In the genomic region with DNA sequence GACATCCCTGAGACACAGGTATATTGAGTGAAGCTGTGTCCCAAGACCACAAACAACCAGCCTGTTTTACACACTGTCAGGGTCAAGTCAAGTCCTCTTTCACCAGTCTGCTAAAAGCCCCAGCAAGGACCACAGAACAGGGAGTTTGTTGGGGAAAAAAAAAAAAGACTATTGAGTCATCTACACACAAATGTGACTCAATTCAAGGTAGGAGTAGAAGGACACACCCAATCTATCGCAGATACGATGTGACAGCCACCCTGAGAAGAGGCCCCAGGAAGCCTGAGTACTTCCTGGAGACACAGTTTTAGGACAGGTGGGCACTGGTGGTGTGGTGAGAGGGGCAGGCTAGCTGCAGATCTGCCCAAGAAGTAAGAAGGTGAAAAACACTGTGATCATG, we compare ENCODE assay signal across 28 mouse cellular contexts. TPM values are rescaled to one million over a fixed set of nuclear protein-coding genes. Genes with fewer than 3 reads are reported as not detected.
DNase-seq lines count a peak whose midpoint lies in the region; ATAC-seq and TF ChIP-seq lines count a peak whose summit lies in the region.
"Had no signal": no experiment of that assay in that cellular context is flagged by ENCODE, and none has a peak within 500 bp of the region (broad histone marks: within the 10 kb centered on the region; RNA-seq: fewer than 3 reads in every experiment).

No protein-coding gene starts in this region.

- H3K9ac ChIP-seq in heart, adult 2 months (ENCODE audit: low read depth, low read length): no peak overlapping the region
- H3K9ac ChIP-seq in stomach, postnatal 0 days (ENCODE audit: low read length): no peak overlapping the region
- no peak overlapping the region for H3K9ac ChIP-seq in midbrain, embryonic 13.5 days (replicated peaks)
- H3K9ac ChIP-seq: embryonic facial prominence, embryonic 12.5 days; heart, embryonic 13.5 days; limb, embryonic 12.5 days; liver, embryonic 15.5 days; lung, embryonic 14.5 days; midbrain, embryonic 15.5 days had no signal

- H3K9me3 ChIP-seq in stomach, postnatal 0 days (ENCODE audit: control insufficient read depth, low read length): no peaks in the 10 kb centered on the region
- no peaks in the 10 kb centered on the region for H3K9me3 ChIP-seq in midbrain, embryonic 13.5 days
- H3K9me3 ChIP-seq: embryonic facial prominence, embryonic 12.5 days; forebrain, embryonic 10.5 days; G1E; heart, embryonic 13.5 days; liver, embryonic 15.5 days; midbrain, embryonic 15.5 days had no signal

- WGBS in heart, adult 2 months: 52% methylated on average over 2 of the region's 2 CpGs
- 52% methylated on average over 2 of the region's 2 CpGs for WGBS in stomach, postnatal 0 days
- WGBS in midbrain, embryonic 13.5 days: 91% methylated on average over 2 of the region's 2 CpGs

- H3K4me2 ChIP-seq in stomach, postnatal 0 days (replicated peaks; ENCODE audit: low read depth): no peak overlapping the region
- H3K4me2 ChIP-seq in midbrain, embryonic 13.5 days (replicated peaks): no peak overlapping the region
- H3K4me2 ChIP-seq: embryonic facial prominence, embryonic 12.5 days; heart, embryonic 13.5 days; limb, embryonic 12.5 days; liver, embryonic 15.5 days; lung, embryonic 14.5 days; midbrain, embryonic 15.5 days had no signal

- H3K36me3 ChIP-seq in heart, adult 2 months (ENCODE audit: control insufficient read depth, insufficient read depth, low read length): no peaks in the 10 kb centered on the region
- peaks cover 6% of the 10 kb centered on the region; the same call in 1 of the 2 replicates for H3K36me3 ChIP-seq in stomach, postnatal 0 days (ENCODE audit: control insufficient read depth, insufficient read depth, low read length)
- no peaks in the 10 kb centered on the region for H3K36me3 ChIP-seq in midbrain, embryonic 13.5 days
- H3K36me3 ChIP-seq: midbrain, embryonic 15.5 days had no signal

- peak overlapping the region; percentile 64 for H3K27ac ChIP-seq in heart, adult 2 months
- H3K27ac ChIP-seq in stomach, postnatal 0 days (replicated peaks): 0 out of 2 replicates have a peak overlapping the region, but pooled peaks have one; percentile 53
- H3K27ac ChIP-seq in midbrain, embryonic 13.5 days: no peak overlapping the region
- H3K27ac ChIP-seq: embryonic facial prominence, embryonic 12.5 days; forebrain, embryonic 10.5 days; heart, embryonic 13.5 days; kidney, postnatal 0 days; limb, embryonic 12.5 days; liver, embryonic 15.5 days; midbrain, embryonic 15.5 days had no signal

- TF ChIP-seq CTCF in heart, adult 2 months (IDR thresholded peaks at IDR 0.05): no peak
- TF ChIP-seq CTCF in stomach, postnatal 0 days (IDR thresholded peaks at IDR 0.05; ENCODE audit: low read depth): no peak

- ATAC-seq in CD4-positive, CD25-positive, alpha-beta regulatory T cell, adult 4 months: peak; percentile 57
- ATAC-seq in inflammation-experienced regulatory T-cells, adult 6 months: peak; percentile 27
- peak; percentile 61 for ATAC-seq in stomach, postnatal 0 days (ENCODE audit: low FRiP score, low TSS enrichment)
- ATAC-seq in midbrain, embryonic 13.5 days: no peak
- ATAC-seq: forebrain, embryonic 16.5 days; hindbrain, embryonic 16.5 days; midbrain, embryonic 15.5 days had no signal

- DNase-seq in heart, adult 2 months: no peak
- DNase-seq in heart, postnatal 10 days: no peak
- no peak for DNase-seq in stomach, postnatal 0 days (ENCODE audit: low spot score)
- DNase-seq in spleen, adult 18-20 months: no peak
- DNase-seq: adrenal gland, postnatal 10 days; cerebellum, adult 11 months; cerebellum, adult 9-10 months; cerebellum, postnatal 36 days; kidney, adult 2 months; lung, embryonic 14.5 days; lung, postnatal 14 days; right cerebral cortex, postnatal 25 days; thymus, adult 2 months; thymus, postnatal 36 days had no signal

- H3K27me3 ChIP-seq in heart, adult 2 months (ENCODE audit: control insufficient read depth, insufficient read depth, low read length): no peaks in the 10 kb centered on the region
- H3K27me3 ChIP-seq in stomach, postnatal 0 days (ENCODE audit: control insufficient read depth, insufficient read depth, low read length): no peaks in the 10 kb centered on the region
- H3K27me3 ChIP-seq in midbrain, embryonic 13.5 days: no peaks in the 10 kb centered on the region
- H3K27me3 ChIP-seq: embryonic facial prominence, embryonic 12.5 days; heart, embryonic 13.5 days; limb, embryonic 12.5 days; liver, embryonic 15.5 days; midbrain, embryonic 15.5 days had no signal

- H3K79me2 ChIP-seq in heart, adult 2 months (replicated peaks; ENCODE audit: control insufficient read depth, insufficient read depth, low read length): no peaks in the 10 kb centered on the region

- H3K4me3 ChIP-seq in heart, adult 2 months: no peak overlapping the region
- no peak overlapping the region for H3K4me3 ChIP-seq in stomach, postnatal 0 days (ENCODE audit: low read depth, low read length)
- no peak overlapping the region for H3K4me3 ChIP-seq in midbrain, embryonic 13.5 days (replicated peaks)
- H3K4me3 ChIP-seq: embryonic facial prominence, embryonic 12.5 days; forebrain, embryonic 10.5 days; heart, embryonic 13.5 days; limb, embryonic 12.5 days; liver, embryonic 15.5 days; midbrain, embryonic 15.5 days had no signal

- no peak for TF ChIP-seq EP300 in heart, adult 2 months (IDR thresholded peaks at IDR 0.05; ENCODE audit: insufficient read depth, low read depth, low read length)
- no peak for TF ChIP-seq EP300 in stomach, postnatal 0 days (optimal IDR thresholded peaks at IDR 0.05)

- TF ChIP-seq POLR2A in heart, adult 2 months (IDR thresholded peaks at IDR 0.05; ENCODE audit: insufficient read depth, low read depth, low read length): no peak

- peaks cover 15% of the 10 kb centered on the region for H3K4me1 ChIP-seq in heart, adult 2 months (ENCODE audit: control insufficient read depth, insufficient read depth, low read length)
- H3K4me1 ChIP-seq in stomach, postnatal 0 days (replicated peaks; ENCODE audit: control insufficient read depth, insufficient read depth): no peaks in the 10 kb centered on the region
- H3K4me1 ChIP-seq in midbrain, embryonic 13.5 days (replicated peaks): no peaks in the 10 kb centered on the region
- H3K4me1 ChIP-seq: embryonic facial prominence, embryonic 12.5 days; forebrain, embryonic 10.5 days; midbrain, embryonic 15.5 days had no signal

- intact Hi-C loops in heart, adult 2 months (cut with DNase I): loop anchor here (2.0 kb wide), 1 partner anchor 15 kb away; no protein-coding TSS in a partner anchor
- intact Hi-C loops in heart, postnatal 10 days (cut with DNase I): no loop called here

RNA-seq across cellular contexts. Expression of a gene that starts 21.6 kb away (rescaled TPM):
- total RNA-seq in heart, adult 2 months (2021): 100 to 1,000 TPM; 648 to 774 TPM
- 619 and 842 TPM in 2 replicates for polyA plus RNA-seq in heart, adult 2 months (2012; rRNA removed)
- 100 to 1,000 TPM; 573 to 586 TPM for total RNA-seq in heart, postnatal 10 days (2021)
- polyA plus RNA-seq in CD4-positive, CD25-positive, alpha-beta regulatory T cell, adult 4 months (2017; shearing (Covaris generic)): 10 to 100 TPM; 78.8 to 91.6 TPM
- 10 to 100 TPM; 59.7 to 85.1 (median 81.0) TPM for polyA plus RNA-seq in inflammation-experienced regulatory T-cells, adult 6 months (2017; shearing (Covaris generic))
- polyA plus RNA-seq in stomach, postnatal 0 days (2015; fragmentation: Nextera tagmentation; extraction: Ambion mirVana): 172 and 176 TPM in 2 replicates
- polyA plus RNA-seq in midbrain, embryonic 13.5 days (2015; fragmentation: Nextera tagmentation; extraction: Ambion mirVana): 30.1 and 31.6 TPM in 2 replicates

RNA-seq across cellular contexts. Expression of a gene that starts 52.7 kb away (rescaled TPM):
- 10 to 100 TPM; 32.8 to 40.9 TPM for total RNA-seq in heart, adult 2 months (2021)
- 13.0 and 15.0 TPM in 2 replicates for polyA plus RNA-seq in heart, adult 2 months (2012; rRNA removed)
- 10 to 100 TPM; 28.7 to 29.2 TPM for total RNA-seq in heart, postnatal 10 days (2021)
- 1 to 10 TPM in 1 of 2 experiments, under 1 TPM in 1; 0.97 to 1.3 TPM for polyA plus RNA-seq in CD4-positive, CD25-positive, alpha-beta regulatory T cell, adult 4 months (2017; shearing (Covaris generic))
- polyA plus RNA-seq in inflammation-experienced regulatory T-cells, adult 6 months (2017; shearing (Covaris generic)): 1 to 10 TPM in 2 of 3 experiments, under 1 TPM in 1; 0.68 to 2.3 (median 1.4) TPM
- polyA plus RNA-seq in stomach, postnatal 0 days (2015; fragmentation: Nextera tagmentation; extraction: Ambion mirVana): 1.8 and 1.9 TPM in 2 replicates
- polyA plus RNA-seq in midbrain, embryonic 13.5 days (2015; fragmentation: Nextera tagmentation; extraction: Ambion mirVana): 3.8 and 4.8 TPM in 2 replicates
- total RNA-seq: neutrophil, adult 5-6 weeks had no signal
- polyA plus RNA-seq: G1E had no signal
